Mouse (Mus musculus) hindbrain, embryonic 13.5 days (tissue): ENCODE data around the gene Nav1. TPM values are rescaled to one million over a fixed set of nuclear protein-coding genes. Genes with fewer than 3 reads are reported as not detected.

ENCODE experiments used
- ATAC-seq: fragments of 200-750 bp; cut with Nextera tagmentation; 2 replicates; pipeline ENCODE4 v1.8.0; 2017; ENCODE audit warnings: moderate TSS enrichment; ENCODE audit not compliant: low FRiP score
- H3K27ac ChIP-seq: fragments of 300-500 bp; sonication (generic); 2 replicates; pipeline ENCODE4 v1.5.1; 2015; ENCODE audit warnings: inconsistent platforms, mild to moderate bottlenecking, moderate library complexity
- H3K27me3 ChIP-seq: fragments of 300-500 bp; sonication (generic); 2 replicates; pipeline ENCODE4 v1.6.1; 2015; ENCODE audit warnings: mild to moderate bottlenecking, inconsistent platforms
- H3K36me3 ChIP-seq: fragments of 300-500 bp; sonication (generic); 2 replicates; pipeline ENCODE4 v1.6.1; 2015; ENCODE audit warnings: mild to moderate bottlenecking, inconsistent platforms
- H3K4me1 ChIP-seq: fragments of 300-500 bp; sonication (generic); replicated peaks from 2 replicates; pipeline ENCODE4 v1.6.1; 2015; ENCODE audit warnings: inconsistent platforms
- H3K4me2 ChIP-seq: fragments of 300-500 bp; sonication (generic); 2 replicates; pipeline ENCODE4 v1.6.1; 2015; ENCODE audit warnings: inconsistent platforms, mild to moderate bottlenecking, moderate library complexity
- H3K4me3 ChIP-seq: fragments of 300-500 bp; sonication (generic); 2 replicates; pipeline ENCODE4 v1.5.1; 2015; ENCODE audit warnings: mild to moderate bottlenecking, inconsistent platforms
- H3K9ac ChIP-seq: fragments of 300-500 bp; sonication (generic); 2 replicates; pipeline ENCODE4 v1.6.1; 2015; ENCODE audit warnings: mild to moderate bottlenecking, inconsistent platforms
- H3K9me3 ChIP-seq: fragments of 300-500 bp; sonication (generic); 2 replicates; pipeline ENCODE4 v1.6.1; 2016; ENCODE audit warnings: inconsistent platforms
- WGBS: fragments of 180-500 bp; shearing (Covaris S2); methylation state at CpG from one replicate; pipeline ENCODE4 v1.1.7; 2015; 5-methylcytosine and 5-hydroxymethylcytosine counted together
- polyA plus RNA-seq: library from polyadenylated mRNA; unstranded; fragments of >200 nt; fragmentation: Nextera tagmentation; extraction: Ambion mirVana; gene quantifications from 2 replicates; pipeline ENCODE4 v1.2.1, GENCODE M21; 2015

The Nav1 gene
- polyA plus RNA-seq, 1 experiment from 2014 or later, result 42.6 TPM

- peak overlapping the region; percentile 94 for H3K9ac ChIP-seq
- H3K4me1 ChIP-seq, result peaks cover 40% of the 10 kb centered on the region
- 2% methylated on average over 14 of the region's 14 CpGs for whole genome bisulfite sequencing
- ATAC-seq, result peak; percentile 71
- H3K27ac ChIP-seq, result peak overlapping the region; percentile 95
- H3K36me3 ChIP-seq, result peaks cover 13% of the 10 kb centered on the region
- H3K4me3 ChIP-seq, result peak overlapping the region; percentile 95
- no peaks in the 10 kb centered on the region for H3K27me3 ChIP-seq
- peak overlapping the region; percentile 81 for H3K4me2 ChIP-seq
- H3K9me3 ChIP-seq, result no peaks in the 10 kb centered on the region
Observed at GRCm38 (mm10) chr1:135430669-135431017, 176.5 kb downstream of the Nav1 start.

- ATAC-seq, result peak; percentile 96
- WGBS, result under 1% methylated on average over 65 of the region's 65 CpGs
Observed at GRCm38 (mm10) chr1:135429901-135430668, 177.0 kb downstream of the Nav1 start, which contains the start of gene Ipo9. Gene Ipo9 (minus strand): TSS chr1:135430499.

DNA sequence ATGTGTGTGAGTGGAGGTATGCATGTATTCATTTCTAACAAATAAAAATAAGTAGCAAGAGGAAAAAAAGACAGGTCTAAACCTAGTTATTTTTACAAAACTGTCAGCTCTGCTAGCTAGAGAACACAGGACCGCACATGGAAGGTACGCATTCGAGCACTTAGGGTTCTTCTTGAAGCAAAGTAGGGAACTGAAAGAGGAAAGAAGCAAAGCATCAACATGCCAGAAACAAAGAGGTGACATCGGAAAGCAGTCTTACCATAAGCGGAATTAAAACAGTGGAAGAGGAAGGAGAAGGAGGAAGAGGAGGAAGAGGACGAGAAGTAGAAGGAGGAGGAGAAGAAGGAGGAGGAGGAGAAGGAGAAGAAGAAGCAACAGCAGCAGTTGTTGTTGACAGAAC lies 179.7 kb downstream of the Nav1 start:
- Histone ChIP-seq H3K27me3 (no peaks in the 10 kb centered on the region), H3K4me1 (peaks cover 40% of the 10 kb centered on the region), H3K9me3 (no peaks in the 10 kb centered on the region), H3K4me2 (peak overlapping the region; percentile 81; the same call in 1 of the 2 replicates), H3K36me3 (peaks cover 37% of the 10 kb centered on the region), H3K27ac (no peak overlapping the region), H3K9ac (no peak overlapping the region), H3K4me3 (no peak overlapping the region)
- 95% methylated on average over 6 of the region's 6 CpGs for WGBS
- no peak for ATAC-seq

More at GRCm38 (mm10) chr1:135429901-135430668, 177.0 kb downstream of the Nav1 start, which contains the start of gene Ipo9:
- no peaks in the 10 kb centered on the region for H3K27me3 ChIP-seq
- H3K36me3 ChIP-seq, result peaks cover 17% of the 10 kb centered on the region
- H3K4me1 ChIP-seq, result peaks cover 40% of the 10 kb centered on the region
- H3K27ac ChIP-seq, result peak within 1 kb of the TSS; percentile 95
- peak within 1 kb of the TSS; percentile 95 for H3K4me3 ChIP-seq
- peak within 1 kb of the TSS; percentile 81 for H3K4me2 ChIP-seq
- H3K9ac ChIP-seq, result peak within 1 kb of the TSS; percentile 94
- no peaks in the 10 kb centered on the region for H3K9me3 ChIP-seq

- Histone ChIP-seq H3K4me1 (peaks cover 39% of the 10 kb centered on the region), H3K27me3 (no peaks in the 10 kb centered on the region), H3K4me2 (no peak overlapping the region), H3K4me3 (no peak overlapping the region), H3K36me3 (peaks cover 37% of the 10 kb centered on the region), H3K9ac (no peak overlapping the region), H3K9me3 (no peaks in the 10 kb centered on the region), H3K27ac (no peak overlapping the region)
- no peak for ATAC-seq
- 97% methylated on average over 10 of the region's 10 CpGs for WGBS
Observed at GRCm38 (mm10) chr1:135426645-135427044, 180.4 kb downstream of the Nav1 start.

- no peak overlapping the region for H3K9ac ChIP-seq
- peaks cover 12% of the 10 kb centered on the region for H3K4me1 ChIP-seq
- WGBS, result 95% methylated on average over 6 of the region's 6 CpGs
- no peak overlapping the region for H3K4me2 ChIP-seq
- ATAC-seq, result no peak
- H3K36me3 ChIP-seq, result peaks cover 62% of the 10 kb centered on the region
- no peak overlapping the region for H3K27ac ChIP-seq
- H3K4me3 ChIP-seq, result no peak overlapping the region
- H3K9me3 ChIP-seq, result no peaks in the 10 kb centered on the region
- H3K27me3 ChIP-seq, result no peaks in the 10 kb centered on the region
Observed at GRCm38 (mm10) chr1:135422772-135423171, 184.3 kb downstream of the Nav1 start.

DNA sequence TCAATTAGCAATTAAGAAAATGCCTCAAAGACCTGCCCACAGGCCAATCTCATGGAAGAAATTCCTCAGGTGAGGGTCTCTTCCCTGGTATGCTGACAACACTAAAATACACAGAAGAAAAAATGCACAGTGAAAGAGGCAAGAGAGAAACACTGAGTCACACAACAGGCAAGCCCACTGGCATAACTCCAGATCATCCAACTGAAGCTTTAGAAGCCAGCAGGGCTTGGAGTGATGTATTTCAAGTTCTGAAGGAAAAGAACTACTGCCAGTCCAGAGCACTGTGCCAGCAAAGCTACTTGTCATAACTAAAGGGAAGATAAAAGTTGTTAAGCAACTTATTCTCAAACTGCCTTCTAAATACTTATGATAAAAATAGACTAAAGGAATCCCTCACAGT lies 193.1 kb downstream of the Nav1 start:
- Histone ChIP-seq H3K27me3 (no peaks in the 10 kb centered on the region), H3K4me2 (no peak overlapping the region), H3K4me1 (no peaks in the 10 kb centered on the region), H3K9me3 (no peaks in the 10 kb centered on the region), H3K36me3 (peaks cover 95% of the 10 kb centered on the region), H3K4me3 (no peak overlapping the region), H3K27ac (no peak overlapping the region), H3K9ac (no peak overlapping the region)
- no peak for ATAC-seq

GRCm38 (mm10) chr1:135412130-135412529 lies 195.0 kb downstream of the Nav1 start:
- H3K27me3 ChIP-seq, result no peaks in the 10 kb centered on the region
- no peak overlapping the region for H3K9ac ChIP-seq
- no peak for ATAC-seq
- peaks cover 94% of the 10 kb centered on the region for H3K36me3 ChIP-seq
- no peak overlapping the region for H3K4me2 ChIP-seq
- WGBS, result 79% methylated on average over 4 of the region's 4 CpGs
- no peak overlapping the region for H3K27ac ChIP-seq
- H3K4me3 ChIP-seq, result no peak overlapping the region
- H3K9me3 ChIP-seq, result no peaks in the 10 kb centered on the region
- no peaks in the 10 kb centered on the region for H3K4me1 ChIP-seq

DNA sequence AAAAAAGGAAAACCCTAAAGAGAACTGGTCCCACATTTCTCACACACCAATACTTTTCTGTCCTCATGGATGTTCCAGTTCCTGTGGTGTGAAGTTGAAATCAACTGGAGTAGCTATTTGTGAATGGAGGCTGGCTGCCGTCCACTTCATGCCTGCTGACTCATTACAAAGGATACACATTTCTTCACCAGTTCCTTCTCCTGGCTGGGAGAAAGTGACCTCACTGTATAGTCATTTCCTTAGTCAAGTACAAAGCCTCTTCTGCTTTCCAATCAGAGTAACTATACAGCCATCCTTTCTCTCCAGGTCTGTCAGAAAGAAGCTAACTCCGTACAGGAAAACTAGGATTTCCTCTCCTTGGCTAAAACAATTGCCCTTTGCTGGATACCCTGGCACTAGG lies 196.1 kb downstream of the Nav1 start:
- H3K9me3 ChIP-seq, result no peaks in the 10 kb centered on the region
- H3K27me3 ChIP-seq, result no peaks in the 10 kb centered on the region
- no peaks in the 10 kb centered on the region for H3K4me1 ChIP-seq
- H3K27ac ChIP-seq, result no peak overlapping the region
- ATAC-seq, result no peak
- no peak overlapping the region for H3K4me2 ChIP-seq
- no peak overlapping the region for H3K4me3 ChIP-seq
- peaks cover 93% of the 10 kb centered on the region for H3K36me3 ChIP-seq
- H3K9ac ChIP-seq, result no peak overlapping the region
- WGBS, result 90% methylated on average over 2 of the region's 2 CpGs

GRCm38 (mm10) chr1:135408973-135409372 lies 198.1 kb downstream of the Nav1 start:
- Histone ChIP-seq H3K9me3 (no peaks in the 10 kb centered on the region), H3K4me1 (no peaks in the 10 kb centered on the region), H3K36me3 (peaks cover 93% of the 10 kb centered on the region), H3K9ac (no peak overlapping the region), H3K4me2 (no peak overlapping the region), H3K27me3 (no peaks in the 10 kb centered on the region), H3K27ac (no peak overlapping the region), H3K4me3 (no peak overlapping the region)
- 96% methylated on average over 4 of the region's 4 CpGs for WGBS
- no peak for ATAC-seq

DNA sequence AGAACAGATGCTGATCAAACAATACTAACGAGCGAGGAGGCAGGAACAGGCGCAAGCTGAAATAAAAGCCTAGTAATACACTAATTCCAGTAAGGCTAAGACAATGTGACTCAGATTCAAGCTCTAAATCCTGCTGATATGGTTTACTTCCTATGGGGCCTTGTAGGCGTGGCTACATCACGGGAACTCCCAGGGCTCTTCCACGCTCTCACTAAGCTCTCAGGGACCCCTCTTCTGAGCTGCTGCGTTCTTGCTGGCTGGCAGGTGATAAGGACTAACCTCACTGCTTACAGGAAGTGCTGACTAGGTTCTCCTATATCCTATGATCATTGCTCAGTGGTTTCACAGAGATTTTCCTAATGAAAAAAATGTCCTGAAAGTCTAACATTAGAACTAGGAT lies 201.7 kb downstream of the Nav1 start:
- ATAC-seq, result no peak
- Histone ChIP-seq H3K9ac (no peak overlapping the region), H3K27ac (no peak overlapping the region), H3K36me3 (peaks cover 91% of the 10 kb centered on the region), H3K27me3 (no peaks in the 10 kb centered on the region), H3K4me1 (no peaks in the 10 kb centered on the region), H3K4me3 (no peak overlapping the region), H3K4me2 (no peak overlapping the region), H3K9me3 (no peaks in the 10 kb centered on the region)
- WGBS, result 90% methylated on average over 7 of the region's 7 CpGs

GRCm38 (mm10) chr1:135401452-135402110 lies 205.5 kb downstream of the Nav1 start:
- Histone ChIP-seq H3K36me3 (peaks cover 85% of the 10 kb centered on the region), H3K27ac (no peak overlapping the region), H3K4me3 (no peak overlapping the region), H3K4me2 (no peak overlapping the region), H3K4me1 (no peaks in the 10 kb centered on the region), H3K9me3 (no peaks in the 10 kb centered on the region), H3K27me3 (no peaks in the 10 kb centered on the region), H3K9ac (no peak overlapping the region)
- ATAC-seq, result no peak
- WGBS, result 92% methylated on average over 3 of the region's 3 CpGs

- no peak overlapping the region for H3K9ac ChIP-seq
- WGBS, result 95% methylated on average over 5 of the region's 5 CpGs
- no peak overlapping the region for H3K4me3 ChIP-seq
- H3K4me1 ChIP-seq, result no peaks in the 10 kb centered on the region
- H3K27ac ChIP-seq, result no peak overlapping the region
- ATAC-seq, result no peak
- no peak overlapping the region for H3K4me2 ChIP-seq
- no peaks in the 10 kb centered on the region for H3K9me3 ChIP-seq
- H3K27me3 ChIP-seq, result no peaks in the 10 kb centered on the region
- peaks cover 81% of the 10 kb centered on the region for H3K36me3 ChIP-seq
Observed at GRCm38 (mm10) chr1:135399466-135399865, 207.6 kb downstream of the Nav1 start.

DNA sequence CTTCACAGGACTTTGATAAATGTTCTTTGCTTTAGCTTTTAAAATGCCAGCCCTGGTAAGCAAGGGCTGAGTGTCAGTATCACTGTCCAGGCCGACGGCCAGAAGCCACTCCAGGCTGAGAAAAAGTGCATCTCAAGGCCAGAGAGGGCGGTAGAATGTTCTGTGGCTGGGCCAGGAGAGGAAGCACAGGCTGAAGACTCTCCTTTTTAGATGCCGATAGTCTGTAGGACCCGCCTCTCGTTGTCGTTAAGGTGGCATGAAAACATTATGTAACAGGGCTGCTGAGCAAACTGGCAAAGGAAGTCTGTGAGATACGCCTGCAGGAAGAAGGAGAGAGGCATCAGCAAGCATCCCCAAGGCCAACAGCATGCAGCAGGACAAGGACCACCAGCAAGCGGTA lies 221.9 kb downstream of the Nav1 start:
- Histone ChIP-seq H3K4me1 (peaks cover 6% of the 10 kb centered on the region), H3K9me3 (no peaks in the 10 kb centered on the region), H3K9ac (no peak overlapping the region), H3K4me3 (no peak overlapping the region), H3K36me3 (peaks cover 84% of the 10 kb centered on the region), H3K27ac (no peak overlapping the region), H3K27me3 (no peaks in the 10 kb centered on the region), H3K4me2 (no peak overlapping the region)
- no peak for ATAC-seq
- 88% methylated on average over 9 of the region's 9 CpGs for WGBS
